ENCODE assay signal across 14 mouse cellular contexts in the genomic region with DNA sequence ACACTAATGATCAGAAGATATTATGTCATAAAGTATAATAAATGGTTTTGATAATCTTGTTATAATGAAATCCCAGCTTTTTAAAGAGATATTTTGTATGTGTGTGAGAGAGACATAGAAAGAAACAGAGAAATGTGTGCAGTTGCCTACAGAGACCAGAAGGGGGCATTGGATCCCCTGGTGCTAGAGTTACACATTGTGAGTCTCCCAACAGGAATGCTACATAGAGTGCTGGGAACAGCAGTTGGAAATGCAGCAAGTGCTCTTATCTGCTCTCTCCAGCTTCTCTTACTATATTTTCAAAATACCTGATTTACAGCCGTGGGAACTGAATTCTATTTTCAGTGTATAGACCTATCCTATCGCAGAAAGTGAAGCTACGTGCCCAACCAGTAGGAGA.
A peak's percentile ranks its signal among the peaks of the same experiment; 100 is the strongest.
DNase-seq lines count a peak whose midpoint lies in the region; ATAC-seq and TF ChIP-seq lines count a peak whose summit lies in the region.
"Had no signal": no experiment of that assay in that cellular context is flagged by ENCODE, and none has a peak within 500 bp of the region (broad histone marks: within the 10 kb centered on the region; RNA-seq: fewer than 3 reads in every experiment).

No protein-coding gene starts in this region.

- ATAC-seq in midbrain, embryonic 11.5 days (ENCODE audit: low FRiP score): no peak
- no peak for ATAC-seq in midbrain, postnatal 0 days (ENCODE audit: low FRiP score)
- no peak for ATAC-seq in erythroid progenitor cell, adult 5-6 weeks (replicated peaks; ENCODE audit: low FRiP score, poor library complexity, severe bottlenecking)

- H3K27me3 ChIP-seq in heart, adult 2 months (ENCODE audit: control insufficient read depth, insufficient read depth, low read length): no peaks in the 10 kb centered on the region
- no peaks in the 10 kb centered on the region for H3K27me3 ChIP-seq in midbrain, embryonic 11.5 days (ENCODE audit: control insufficient read depth, insufficient read depth, low read length)
- no peaks in the 10 kb centered on the region for H3K27me3 ChIP-seq in midbrain, postnatal 0 days (ENCODE audit: insufficient read depth, low read length)
- H3K27me3 ChIP-seq: hindbrain, embryonic 15.5 days; lung, embryonic 15.5 days; midbrain, embryonic 12.5 days had no signal

- intact Hi-C loops in heart, adult 2 months (cut with DNase I): no loop called here
- intact Hi-C loops in heart, postnatal 14 days (cut with DNase I): no loop called here

- H3K4me1 ChIP-seq in heart, adult 2 months (ENCODE audit: control insufficient read depth, insufficient read depth, low read length): no peaks in the 10 kb centered on the region
- H3K4me1 ChIP-seq in midbrain, embryonic 11.5 days (ENCODE audit: control insufficient read depth, insufficient read depth, low read length): no peaks in the 10 kb centered on the region
- H3K4me1 ChIP-seq in midbrain, postnatal 0 days (ENCODE audit: insufficient read depth, low read length): no peaks in the 10 kb centered on the region
- H3K4me1 ChIP-seq: hindbrain, embryonic 15.5 days; midbrain, embryonic 12.5 days had no signal

- TF ChIP-seq EP300 in heart, adult 2 months (IDR thresholded peaks at IDR 0.05; ENCODE audit: insufficient read depth, low read depth, low read length): no peak

- H3K4me2 ChIP-seq in midbrain, embryonic 11.5 days: no peak overlapping the region
- H3K4me2 ChIP-seq in midbrain, postnatal 0 days (ENCODE audit: low read depth, low read length, poor library complexity, severe bottlenecking): no peak overlapping the region
- H3K4me2 ChIP-seq: hindbrain, embryonic 15.5 days; lung, embryonic 15.5 days; midbrain, embryonic 12.5 days had no signal

- H3K4me3 ChIP-seq in heart, adult 2 months: no peak overlapping the region
- no peak overlapping the region for H3K4me3 ChIP-seq in midbrain, embryonic 11.5 days (ENCODE audit: low read depth, low read length)
- H3K4me3 ChIP-seq in midbrain, postnatal 0 days (ENCODE audit: low read depth, low read length): no peak overlapping the region
- H3K4me3 ChIP-seq: hindbrain, embryonic 15.5 days; lung, embryonic 15.5 days; midbrain, embryonic 12.5 days had no signal

- no peak for TF ChIP-seq POLR2A in heart, adult 2 months (IDR thresholded peaks at IDR 0.05; ENCODE audit: insufficient read depth, low read depth, low read length)

- TF ChIP-seq CTCF in heart, adult 2 months (IDR thresholded peaks at IDR 0.05): peak; percentile 52
- no peak for TF ChIP-seq CTCF in midbrain, postnatal 0 days (IDR thresholded peaks at IDR 0.05)

- H3K36me3 ChIP-seq in heart, adult 2 months (ENCODE audit: control insufficient read depth, insufficient read depth, low read length): no peaks in the 10 kb centered on the region
- H3K36me3 ChIP-seq in midbrain, embryonic 11.5 days (ENCODE audit: control insufficient read depth, insufficient read depth, low read length): no peaks in the 10 kb centered on the region
- no peaks in the 10 kb centered on the region for H3K36me3 ChIP-seq in midbrain, postnatal 0 days (ENCODE audit: insufficient read depth, low read length)
- H3K36me3 ChIP-seq: hindbrain, embryonic 15.5 days; lung, embryonic 15.5 days; midbrain, embryonic 12.5 days had no signal

- DNase-seq in heart, adult 2 months: no peak
- DNase-seq in heart, postnatal 14 days: no peak
- DNase-seq in midbrain, embryonic 11.5 days (ENCODE audit: low spot score, missing footprints): peak; percentile 68
- no peak for DNase-seq in midbrain, postnatal 0 days (ENCODE audit: low spot score)
- DNase-seq in c-Kit-positive CD71-positive TER-119-positive erythroid progenitor cells, embryonic 14.5 days (ENCODE audit: low spot score): peak; percentile 8
- DNase-seq in right cerebral cortex, postnatal 14 days: no peak
- no peak for DNase-seq in layer of hippocampus, adult 9-11 months
- DNase-seq: cerebellum, adult 9-11 months; left cerebral cortex, postnatal 4 days; thymus, adult 18-20 months had no signal

- no peaks in the 10 kb centered on the region for H3K9me3 ChIP-seq in midbrain, embryonic 11.5 days (ENCODE audit: control insufficient read depth, low read length)
- H3K9me3 ChIP-seq in midbrain, postnatal 0 days (ENCODE audit: low read length): no peaks in the 10 kb centered on the region
- H3K9me3 ChIP-seq: hindbrain, embryonic 15.5 days; lung, embryonic 15.5 days; midbrain, embryonic 12.5 days had no signal

- H3K79me2 ChIP-seq in heart, adult 2 months (replicated peaks; ENCODE audit: control insufficient read depth, insufficient read depth, low read length): no peaks in the 10 kb centered on the region

- H3K27ac ChIP-seq in heart, adult 2 months: no peak overlapping the region
- H3K27ac ChIP-seq in midbrain, embryonic 11.5 days (ENCODE audit: low read depth, low read length): no peak overlapping the region
- no peak overlapping the region for H3K27ac ChIP-seq in midbrain, postnatal 0 days (ENCODE audit: low read depth, low read length)
- H3K27ac ChIP-seq: hindbrain, embryonic 15.5 days; lung, embryonic 15.5 days; midbrain, embryonic 12.5 days had no signal

- H3K9ac ChIP-seq in heart, adult 2 months (ENCODE audit: low read depth, low read length): no peak overlapping the region
- H3K9ac ChIP-seq in midbrain, embryonic 11.5 days (ENCODE audit: low read length): no peak overlapping the region
- no peak overlapping the region for H3K9ac ChIP-seq in midbrain, postnatal 0 days (replicated peaks; ENCODE audit: low read length, poor library complexity, severe bottlenecking)
- H3K9ac ChIP-seq: hindbrain, embryonic 15.5 days; lung, embryonic 15.5 days; midbrain, embryonic 12.5 days had no signal

- 91% methylated on average over 3 of the region's 3 CpGs for WGBS in heart, adult 2 months
- 85% methylated on average over 3 of the region's 3 CpGs for WGBS in midbrain, embryonic 11.5 days
- WGBS in midbrain, postnatal 0 days: 89% methylated on average over 3 of the region's 3 CpGs

Comparison
In these comparisons a context has a peak if more than half of its experiments do, and no peak if none do; other contexts are left out.
1. DNase-seq: peak in midbrain, embryonic 11.5 days (single experiment) and c-Kit-positive CD71-positive TER-119-positive erythroid progenitor cells, embryonic 14.5 days (single experiment); none in heart, adult 2 months (0 of 2), heart, postnatal 14 days (0 of 2), midbrain, postnatal 0 days (single experiment), right cerebral cortex, postnatal 14 days (single experiment) and layer of hippocampus, adult 9-11 months (single experiment).